Mouse (Mus musculus): ENCODE results near the gene Slc25a44.
"Not testable (repeated sequence)": the region's sequence is repeated elsewhere in the genome, so short reads cannot be mapped to it uniquely, and the experiment has no call there.

The Slc25a44 gene

DNA sequence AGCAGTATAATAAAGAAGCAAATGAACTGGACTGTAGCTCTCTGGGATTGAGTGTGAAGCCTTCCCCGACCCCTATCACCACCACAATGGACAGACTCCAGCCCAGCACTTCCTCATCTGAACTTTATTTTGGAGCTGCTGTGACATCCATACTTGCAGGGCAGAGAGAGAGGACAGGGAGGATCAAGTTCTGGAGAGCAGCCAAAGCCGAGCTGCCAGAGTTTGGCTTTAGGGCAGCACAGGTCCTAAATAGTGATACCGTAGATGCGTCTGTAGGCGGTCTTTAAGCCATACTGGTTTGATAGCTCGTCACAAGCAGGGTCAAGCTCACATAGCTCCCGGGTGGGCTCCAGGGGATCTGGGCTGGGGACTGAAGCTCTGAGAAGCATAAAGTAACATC, 56.4 kb downstream of the Slc25a44 start:
- not testable (repeated sequence) for DNase-seq (ENCODE audit: low spot score)

DNA sequence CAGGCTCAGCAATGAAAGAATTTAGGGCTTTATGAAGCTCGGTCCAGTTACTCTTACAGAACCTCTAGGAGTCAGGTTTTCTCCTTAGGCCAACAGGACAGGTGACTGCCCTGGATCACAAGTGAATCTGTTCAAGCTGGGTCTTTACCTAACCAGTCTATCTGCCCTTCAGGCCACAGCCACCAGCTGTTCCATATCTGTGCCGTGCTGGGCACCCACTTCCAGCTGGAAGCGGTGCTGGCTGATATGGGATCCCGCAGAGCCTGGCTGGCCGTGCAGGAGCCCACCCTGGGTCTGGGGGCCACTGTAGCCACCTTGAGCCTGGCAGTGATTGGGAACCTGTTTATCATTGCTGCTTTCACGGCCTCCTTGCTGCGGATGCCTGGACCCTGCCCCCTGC, 57.4 kb downstream of the Slc25a44 start:
- not testable (repeated sequence) for DNase-seq (ENCODE audit: low spot score)

DNA sequence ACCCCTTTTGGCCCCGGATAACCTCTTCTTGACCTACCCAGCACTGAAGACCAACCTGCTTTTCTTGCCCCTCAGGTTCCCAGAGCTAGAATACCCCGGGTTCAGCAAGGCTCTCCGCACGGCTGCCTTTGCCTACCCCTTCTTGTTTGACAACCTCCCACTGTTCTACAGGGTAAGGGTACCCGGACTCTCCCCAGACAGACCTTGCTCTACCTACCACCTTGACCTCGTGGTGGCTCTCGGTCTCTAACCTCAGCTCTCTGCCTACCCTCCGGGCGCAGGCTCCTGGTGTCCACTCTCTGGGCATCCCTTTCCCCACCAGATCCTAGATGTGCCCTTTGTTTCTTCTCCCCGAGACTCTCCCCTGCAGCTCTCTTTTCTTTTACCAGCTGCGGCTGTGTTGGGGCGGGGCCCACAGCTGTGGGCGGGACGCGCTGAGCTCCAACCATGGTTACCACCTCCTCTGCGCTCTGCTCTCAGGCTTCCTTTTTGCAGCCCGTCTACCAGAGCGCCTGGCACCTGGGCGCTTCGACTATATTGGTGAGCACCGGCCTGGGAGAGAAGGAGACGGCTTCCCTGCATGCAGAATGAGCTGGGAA, 58.0 kb downstream of the Slc25a44 start:
- DNase-seq (ENCODE audit: low spot score) = not testable (repeated sequence)

DNA sequence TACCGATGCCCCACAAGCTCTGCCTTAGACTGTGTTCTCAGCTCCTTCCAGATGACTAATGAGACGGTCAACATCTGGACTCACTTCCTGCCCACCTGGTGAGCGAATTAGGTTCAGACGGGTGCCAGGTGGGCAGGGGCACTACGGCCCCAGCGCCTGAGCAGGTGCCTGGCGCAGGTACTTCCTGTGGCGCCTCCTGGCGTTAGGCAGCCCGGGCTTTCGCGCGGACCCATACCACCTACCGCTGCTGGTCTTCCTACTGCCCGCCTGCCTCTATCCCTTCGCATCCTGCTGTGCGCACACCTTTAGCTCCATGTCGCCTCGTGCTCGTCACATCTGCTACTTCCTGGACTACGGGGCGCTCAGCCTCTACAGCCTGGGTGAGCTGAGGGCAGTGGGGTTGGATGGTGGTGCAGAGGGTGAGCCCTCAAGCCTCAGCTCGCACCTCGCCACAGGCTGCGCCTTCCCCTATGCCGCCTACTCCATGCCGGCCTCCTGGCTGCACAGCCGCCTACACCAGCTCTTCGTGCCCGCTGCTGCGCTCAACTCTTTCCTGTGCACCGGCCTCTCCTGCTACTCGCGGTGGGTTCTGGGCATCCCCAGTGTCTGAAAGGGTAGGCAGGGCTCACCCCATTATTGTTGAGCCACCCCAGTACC, 59.1 kb downstream of the Slc25a44 start:
- DNase-seq (ENCODE audit: low spot score) = no peak

DNA sequence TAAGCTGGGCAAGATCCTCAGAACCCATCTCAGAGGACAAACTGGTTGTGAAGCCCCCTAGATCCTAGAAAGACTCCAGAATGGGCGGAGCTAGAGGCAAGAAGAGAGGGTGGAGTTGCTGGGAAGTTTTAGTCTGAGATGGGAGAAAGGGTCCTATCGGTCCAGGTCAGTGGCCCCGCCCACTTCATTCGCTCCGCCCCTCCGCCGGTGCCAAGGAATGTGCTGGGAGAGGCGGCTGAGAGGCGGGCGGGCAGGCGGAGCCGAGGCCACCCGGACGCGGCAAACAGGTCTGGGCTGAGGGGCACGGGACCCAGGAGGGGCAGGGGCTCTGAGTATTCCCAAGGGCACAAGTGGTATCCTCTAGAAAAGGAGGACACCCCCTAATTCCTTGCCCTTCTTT, 60.6 kb downstream of the Slc25a44 start, which contains the start of gene Paqr6:
TSS of gene Paqr6 (plus strand) at position 248 of the 400 bp plus-strand sequence.
- DNase-seq (ENCODE audit: low spot score) = peak; percentile 47

DNA sequence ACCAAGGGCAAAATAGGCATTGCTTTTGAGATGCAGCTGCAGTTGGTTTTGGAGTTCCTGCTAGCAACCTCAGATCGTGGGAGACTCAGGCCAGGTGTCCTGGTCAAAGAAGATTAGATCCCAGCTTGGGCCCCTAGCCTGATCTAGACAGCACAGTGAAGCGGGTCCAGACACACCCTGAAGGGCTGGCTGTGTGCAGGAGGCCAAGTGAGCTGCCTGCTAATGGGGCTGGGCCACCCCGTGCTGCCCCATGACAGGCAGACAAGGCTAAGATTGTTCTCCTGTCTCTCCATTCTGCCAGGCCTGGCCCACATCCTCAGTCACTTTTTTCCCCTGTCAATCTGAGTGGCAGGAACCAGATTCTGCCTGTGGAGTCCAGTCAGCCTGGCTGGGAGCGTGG, 61.2 kb downstream of the Slc25a44 start:
- no peak for DNase-seq (ENCODE audit: low spot score)

DNA sequence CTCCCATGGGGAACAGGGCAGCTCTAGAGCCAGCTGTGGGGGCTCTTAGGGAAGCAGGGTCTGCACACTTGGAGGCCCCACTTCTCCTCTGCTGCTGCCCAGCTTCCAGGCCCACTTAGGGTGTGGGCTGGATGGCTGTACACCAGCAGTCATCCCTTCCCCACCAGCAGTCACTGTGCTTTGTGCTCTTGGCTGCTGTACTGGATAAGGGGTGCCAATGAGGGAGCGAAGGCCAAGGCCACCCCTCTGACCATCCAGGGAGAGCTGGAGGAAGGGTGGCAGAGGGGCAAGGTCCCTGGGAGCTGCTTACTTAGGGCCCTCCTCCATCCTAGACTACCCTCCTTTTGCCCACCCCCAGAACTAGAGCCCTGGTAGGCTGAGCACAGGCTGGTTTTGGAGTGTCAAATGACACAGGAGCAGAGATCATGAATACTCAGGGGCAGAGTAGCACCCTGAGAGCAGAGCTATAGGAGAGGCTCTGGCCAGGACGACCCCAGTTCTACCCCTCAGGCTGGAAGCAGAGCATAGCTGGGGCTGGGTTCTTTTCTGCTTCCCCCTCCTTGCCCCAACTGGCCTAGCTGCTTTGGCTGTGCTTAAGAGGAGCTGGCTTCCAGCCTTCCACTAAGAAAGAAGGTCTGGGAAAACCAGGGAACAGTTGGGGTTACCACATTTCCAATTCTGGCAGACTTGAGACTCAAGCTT, 63.2 kb downstream of the Slc25a44 start:
- DNase-seq (ENCODE audit: low spot score) = no peak

DNA sequence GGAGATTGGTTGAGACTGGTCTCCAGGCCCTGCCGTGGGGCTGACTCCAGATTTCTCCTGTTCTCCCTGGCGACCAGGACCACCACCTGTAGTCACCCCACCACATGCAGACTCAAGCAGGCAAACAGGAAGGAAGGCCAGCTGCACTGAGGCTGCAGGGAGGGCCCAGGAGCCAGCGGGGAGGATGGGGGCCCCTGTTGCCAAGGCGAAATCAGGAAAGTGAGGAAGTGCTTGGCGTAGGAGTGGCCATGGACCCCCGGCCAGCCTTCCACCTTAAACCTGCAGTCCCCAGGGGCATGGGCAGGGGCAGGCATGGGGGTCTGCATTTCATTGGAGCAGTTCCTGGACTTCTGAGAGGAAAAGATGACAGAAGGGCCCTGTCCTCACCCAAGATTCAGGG, 63.8 kb downstream of the Slc25a44 start:
- no peak for DNase-seq (ENCODE audit: low spot score)

Measured in urinary bladder, postnatal 10 days (tissue).